Mouse (Mus musculus) adrenal gland, postnatal 10 days (tissue): ENCODE measurements around the gene Rasgrf1. TPM values are rescaled to one million over a fixed set of nuclear protein-coding genes. Genes with fewer than 3 reads are reported as not detected.

ENCODE experiments used
- total RNA-seq, 2 experiments: library from RNA; stranded (reverse); gene quantifications; 2 replicates each; pipeline ENCODE4 v1.2.3; 2021

Rasgrf1 gene
- total RNA-seq, 2 experiments from 2014 or later, result 1.9 TPM

Other genes with a start within 250 kb of the Rasgrf1 start
- gene Tmed3, start 204.8 kb upstream of the Rasgrf1 start, total RNA-seq, result 10 to 100 TPM; 70.7 to 75.4 TPM
- not detected for gene Ankrd34c, start 171.4 kb upstream of the Rasgrf1 start, total RNA-seq
- 100 to 1,000 TPM in 1 of 2 experiments, 10 to 100 TPM in 1; 98.8 to 134 TPM for gene Ctsh, start 144.2 kb downstream of the Rasgrf1 start, total RNA-seq
- gene Morf4l1, start 204.9 kb downstream of the Rasgrf1 start, total RNA-seq, result 100 to 1,000 TPM; 279 to 288 TPM